Mouse (Mus musculus): ENCODE results near the gene Calhm1. TPM values are rescaled to one million over a fixed set of nuclear protein-coding genes. Genes with fewer than 3 reads are reported as not detected.
"Not testable (repeated sequence)": the region's sequence is repeated elsewhere in the genome, so short reads cannot be mapped to it uniquely, and the experiment has no call there.

Gene Calhm1
- total RNA-seq, 1 experiment from 2014 or later = not detected

- no peak for ATAC-seq (ENCODE audit: extremely low read depth, insufficient number of reproducible peaks, low FRiP score, poor library complexity, severe bottlenecking)
Measured at GRCm38 (mm10) chr19:47161669-47162068, 17.6 kb upstream of the Calhm1 start.

GRCm38 (mm10) chr19:47157664-47158063 is 13.6 kb upstream of the Calhm1 start, which contains the start of gene Calhm3:
Calhm3 (minus strand) TSS chr19:47157764.
- ATAC-seq (ENCODE audit: extremely low read depth, insufficient number of reproducible peaks, low FRiP score, poor library complexity, severe bottlenecking) = no peak

GRCm38 (mm10) chr19:47153767-47154166 is 9.7 kb upstream of the Calhm1 start:
- ATAC-seq (ENCODE audit: extremely low read depth, insufficient number of reproducible peaks, low FRiP score, poor library complexity, severe bottlenecking) = no peak

- no peak for ATAC-seq (ENCODE audit: extremely low read depth, insufficient number of reproducible peaks, low FRiP score, poor library complexity, severe bottlenecking)
Measured at GRCm38 (mm10) chr19:47152062-47152369, 8.0 kb upstream of the Calhm1 start.

- ATAC-seq (ENCODE audit: extremely low read depth, insufficient number of reproducible peaks, low FRiP score, poor library complexity, severe bottlenecking) = no peak
Measured at GRCm38 (mm10) chr19:47151332-47152061, 7.4 kb upstream of the Calhm1 start.

- no peak for ATAC-seq (ENCODE audit: extremely low read depth, insufficient number of reproducible peaks, low FRiP score, poor library complexity, severe bottlenecking)
Measured at GRCm38 (mm10) chr19:47149854-47150253, 5.8 kb upstream of the Calhm1 start.

GRCm38 (mm10) chr19:47148267-47148847 is 4.3 kb upstream of the Calhm1 start:
- peak; percentile 45; the same call in 1 of the 2 replicates for ATAC-seq (ENCODE audit: extremely low read depth, insufficient number of reproducible peaks, low FRiP score, poor library complexity, severe bottlenecking)

GRCm38 (mm10) chr19:47142438-47142837 is 1.6 kb downstream of the Calhm1 start:
- ATAC-seq (ENCODE audit: extremely low read depth, insufficient number of reproducible peaks, low FRiP score, poor library complexity, severe bottlenecking) = no peak

GRCm38 (mm10) chr19:47139611-47140010 is 4.4 kb downstream of the Calhm1 start:
- not testable (repeated sequence) for ATAC-seq (ENCODE audit: extremely low read depth, insufficient number of reproducible peaks, low FRiP score, poor library complexity, severe bottlenecking)

GRCm38 (mm10) chr19:47137771-47138421 is 6.2 kb downstream of the Calhm1 start, which contains the start of gene Calhm2:
Calhm2 (minus strand) TSS chr19:47138294.
- ATAC-seq (ENCODE audit: extremely low read depth, insufficient number of reproducible peaks, low FRiP score, poor library complexity, severe bottlenecking) = peak; percentile 47

- ATAC-seq (ENCODE audit: extremely low read depth, insufficient number of reproducible peaks, low FRiP score, poor library complexity, severe bottlenecking) = no peak
Measured at GRCm38 (mm10) chr19:47137051-47137581, 6.9 kb downstream of the Calhm1 start.

GRCm38 (mm10) chr19:47136170-47136569 is 7.9 kb downstream of the Calhm1 start:
- no peak for ATAC-seq (ENCODE audit: extremely low read depth, insufficient number of reproducible peaks, low FRiP score, poor library complexity, severe bottlenecking)

GRCm38 (mm10) chr19:47135568-47135967 is 8.5 kb downstream of the Calhm1 start:
- ATAC-seq (ENCODE audit: extremely low read depth, insufficient number of reproducible peaks, low FRiP score, poor library complexity, severe bottlenecking) = no peak

GRCm38 (mm10) chr19:47133161-47133560 is 10.9 kb downstream of the Calhm1 start:
- ATAC-seq (ENCODE audit: extremely low read depth, insufficient number of reproducible peaks, low FRiP score, poor library complexity, severe bottlenecking) = peak; percentile 78

GRCm38 (mm10) chr19:47130551-47131125 is 13.4 kb downstream of the Calhm1 start:
- no peak for ATAC-seq (ENCODE audit: extremely low read depth, insufficient number of reproducible peaks, low FRiP score, poor library complexity, severe bottlenecking)

GRCm38 (mm10) chr19:47128835-47129234 is 15.2 kb downstream of the Calhm1 start:
- no peak for ATAC-seq (ENCODE audit: extremely low read depth, insufficient number of reproducible peaks, low FRiP score, poor library complexity, severe bottlenecking)

GRCm38 (mm10) chr19:47128164-47128563 is 15.9 kb downstream of the Calhm1 start:
- no peak for ATAC-seq (ENCODE audit: extremely low read depth, insufficient number of reproducible peaks, low FRiP score, poor library complexity, severe bottlenecking)

GRCm38 (mm10) chr19:47122802-47123201 is 21.3 kb downstream of the Calhm1 start:
- peak; percentile 51; the same call in 1 of the 2 replicates for ATAC-seq (ENCODE audit: extremely low read depth, insufficient number of reproducible peaks, low FRiP score, poor library complexity, severe bottlenecking)

- ATAC-seq (ENCODE audit: extremely low read depth, insufficient number of reproducible peaks, low FRiP score, poor library complexity, severe bottlenecking) = peak; percentile 65
Measured at GRCm38 (mm10) chr19:47121054-47121453, 23.0 kb downstream of the Calhm1 start.

Data from neutrophil, adult 5-6 weeks (primary cell).